Mouse (Mus musculus) stomach, embryonic 16.5 days (tissue): ENCODE data around the gene Rbm4. TPM values are rescaled to one million over a fixed set of nuclear protein-coding genes. Genes with fewer than 3 reads are reported as not detected.

Source experiments
- ATAC-seq: fragments of 200-750 bp; cut with Nextera tagmentation; 2 replicates; pipeline ENCODE4 v1.8.0; 2017; ENCODE audit warnings: moderate number of reproducible peaks, moderate TSS enrichment; ENCODE audit not compliant: insufficient read depth, low FRiP score
- H3K27ac ChIP-seq: fragments of 300-500 bp; sonication (generic); 2 replicates; pipeline ENCODE4 v1.5.1; 2014; ENCODE audit warnings: low read length
- H3K27me3 ChIP-seq: fragments of 300-500 bp; sonication (generic); 2 replicates; pipeline ENCODE4 v1.6.1; 2014; ENCODE audit warnings: low read length, control low read depth, mixed read lengths; ENCODE audit not compliant: control insufficient read depth, insufficient read depth
- H3K36me3 ChIP-seq: fragments of 300-500 bp; sonication (generic); 2 replicates; pipeline ENCODE4 v1.6.1; 2014; ENCODE audit warnings: low read length; ENCODE audit not compliant: control insufficient read depth, insufficient read depth
- H3K4me1 ChIP-seq: fragments of 300-500 bp; sonication (generic); 2 replicates; pipeline ENCODE4 v1.6.1; 2014; ENCODE audit warnings: low read length, control low read depth, mixed read lengths; ENCODE audit not compliant: control insufficient read depth, insufficient read depth
- H3K4me2 ChIP-seq: fragments of 300-500 bp; sonication (generic); 2 replicates; pipeline ENCODE4 v1.6.1; 2014; ENCODE audit warnings: low read depth, low read length, mixed read lengths
- H3K4me3 ChIP-seq: fragments of 300-500 bp; sonication (generic); replicated peaks from 2 replicates; pipeline ENCODE4 v1.5.1; 2014; ENCODE audit warnings: mild to moderate bottlenecking, low read length
- H3K9ac ChIP-seq: fragments of 300-500 bp; sonication (generic); 2 replicates; pipeline ENCODE4 v1.6.1; 2014; ENCODE audit warnings: low read length
- H3K9me3 ChIP-seq: fragments of 300-500 bp; sonication (generic); replicated peaks from 2 replicates; pipeline ENCODE4 v1.6.1; 2016; ENCODE audit warnings: low read length, control low read depth; ENCODE audit not compliant: control insufficient read depth
- WGBS: fragments of 180-500 bp; shearing (Covaris S2); extraction: QIAGEN DNeasy Blood & Tissue Kit; methylation state at CpG from one replicate; pipeline ENCODE4 v1.1.7; 2014; 5-methylcytosine and 5-hydroxymethylcytosine counted together
- polyA plus RNA-seq: library from polyadenylated mRNA; unstranded; fragments of >200 nt; fragmentation: Nextera tagmentation; extraction: Ambion mirVana; gene quantifications from 2 replicates; pipeline ENCODE4 v1.2.1, GENCODE M21; 2015

The Rbm4 gene
- polyA plus RNA-seq, 1 experiment from 2014 or later, result 47.4 TPM

DNA sequence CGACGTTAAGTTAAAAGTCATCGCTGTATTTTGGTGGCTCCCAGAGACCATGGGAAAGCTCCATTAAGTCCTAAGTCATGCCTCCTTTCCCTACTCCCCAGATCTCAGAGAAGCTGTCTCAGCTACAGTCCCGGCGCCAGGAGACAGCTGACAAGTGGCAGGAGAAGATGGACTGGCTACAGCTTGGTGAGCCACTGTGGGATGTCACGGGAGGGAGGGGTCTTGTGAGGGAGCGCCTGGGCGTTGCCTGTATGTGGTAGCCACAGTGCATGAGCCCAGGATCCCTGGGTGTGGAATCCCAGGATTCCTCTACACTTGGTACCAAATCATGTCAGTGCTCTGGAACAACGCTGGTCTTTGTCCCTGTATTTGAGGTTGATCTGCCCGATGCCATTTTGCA, 45.2 kb downstream of the Rbm4 start:
- no peak for ATAC-seq
- H3K9me3 ChIP-seq, result no peaks in the 10 kb centered on the region
- H3K27me3 ChIP-seq, result no peaks in the 10 kb centered on the region
- no peak overlapping the region for H3K27ac ChIP-seq
- H3K9ac ChIP-seq, result no peak overlapping the region
- no peaks in the 10 kb centered on the region for H3K4me1 ChIP-seq
- 82% methylated on average over 10 of the region's 10 CpGs for WGBS
- no peaks in the 10 kb centered on the region for H3K36me3 ChIP-seq
- H3K4me3 ChIP-seq, result no peak overlapping the region
- no peak overlapping the region for H3K4me2 ChIP-seq

- no peaks in the 10 kb centered on the region for H3K36me3 ChIP-seq
- no peaks in the 10 kb centered on the region for H3K9me3 ChIP-seq
- H3K4me2 ChIP-seq, result no peak overlapping the region
- H3K4me3 ChIP-seq, result no peak overlapping the region
- WGBS, result 87% methylated on average over 9 of the region's 9 CpGs
- no peaks in the 10 kb centered on the region for H3K4me1 ChIP-seq
- no peak overlapping the region for H3K9ac ChIP-seq
- ATAC-seq, result no peak
- H3K27me3 ChIP-seq, result no peaks in the 10 kb centered on the region
- H3K27ac ChIP-seq, result no peak overlapping the region
Measured at GRCm38 (mm10) chr19:4747631-4748312, 45.9 kb downstream of the Rbm4 start.

GRCm38 (mm10) chr19:4746611-4747010, 47.1 kb downstream of the Rbm4 start:
- Histone ChIP-seq H3K36me3 (no peaks in the 10 kb centered on the region), H3K9ac (no peak overlapping the region), H3K9me3 (no peaks in the 10 kb centered on the region), H3K4me1 (no peaks in the 10 kb centered on the region), H3K27ac (no peak overlapping the region), H3K4me3 (no peak overlapping the region), H3K27me3 (no peaks in the 10 kb centered on the region), H3K4me2 (no peak overlapping the region)
- WGBS, result 77% methylated on average over 14 of the region's 14 CpGs
- no peak for ATAC-seq

GRCm38 (mm10) chr19:4745681-4746080, 48.0 kb downstream of the Rbm4 start:
- no peak for ATAC-seq
- no peaks in the 10 kb centered on the region for H3K27me3 ChIP-seq
- H3K4me1 ChIP-seq, result no peaks in the 10 kb centered on the region
- WGBS, result 92% methylated on average over 10 of the region's 10 CpGs
- H3K4me2 ChIP-seq, result no peak overlapping the region
- no peak overlapping the region for H3K4me3 ChIP-seq
- H3K27ac ChIP-seq, result no peak overlapping the region
- no peaks in the 10 kb centered on the region for H3K36me3 ChIP-seq
- H3K9ac ChIP-seq, result no peak overlapping the region
- no peaks in the 10 kb centered on the region for H3K9me3 ChIP-seq

DNA sequence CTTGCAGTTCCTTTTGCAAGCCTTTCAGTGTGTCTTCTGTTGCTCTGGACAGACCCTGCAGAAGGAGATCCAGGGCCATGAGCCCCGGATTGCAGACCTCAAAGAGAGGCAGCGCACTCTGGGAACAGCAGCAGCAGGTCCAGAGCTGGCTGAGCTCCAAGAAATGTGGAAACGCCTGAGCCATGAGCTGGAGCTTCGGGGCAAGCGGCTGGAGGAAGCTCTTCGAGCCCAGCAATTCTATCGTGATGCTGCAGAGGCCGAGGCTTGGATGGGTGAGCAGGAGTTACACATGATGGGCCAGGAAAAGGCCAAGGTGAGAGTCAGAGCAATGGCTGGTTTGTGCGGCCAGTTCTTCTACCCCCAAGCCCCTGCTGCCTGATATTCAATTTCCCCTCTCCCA, 48.6 kb downstream of the Rbm4 start:
- ATAC-seq, result no peak
- Histone ChIP-seq H3K27ac (no peak overlapping the region), H3K9ac (no peak overlapping the region), H3K4me2 (no peak overlapping the region), H3K4me3 (no peak overlapping the region), H3K36me3 (no peaks in the 10 kb centered on the region), H3K9me3 (no peaks in the 10 kb centered on the region), H3K27me3 (no peaks in the 10 kb centered on the region), H3K4me1 (no peaks in the 10 kb centered on the region)
- WGBS, result 42% methylated on average over 9 of the region's 9 CpGs

GRCm38 (mm10) chr19:4744026-4744425, 49.7 kb downstream of the Rbm4 start:
- 82% methylated on average over 14 of the region's 14 CpGs for WGBS
- Histone ChIP-seq H3K27ac (no peak overlapping the region), H3K4me2 (no peak overlapping the region), H3K27me3 (no peaks in the 10 kb centered on the region), H3K4me1 (no peaks in the 10 kb centered on the region), H3K9me3 (no peaks in the 10 kb centered on the region), H3K4me3 (no peak overlapping the region), H3K36me3 (no peaks in the 10 kb centered on the region), H3K9ac (no peak overlapping the region)
- no peak for ATAC-seq

DNA sequence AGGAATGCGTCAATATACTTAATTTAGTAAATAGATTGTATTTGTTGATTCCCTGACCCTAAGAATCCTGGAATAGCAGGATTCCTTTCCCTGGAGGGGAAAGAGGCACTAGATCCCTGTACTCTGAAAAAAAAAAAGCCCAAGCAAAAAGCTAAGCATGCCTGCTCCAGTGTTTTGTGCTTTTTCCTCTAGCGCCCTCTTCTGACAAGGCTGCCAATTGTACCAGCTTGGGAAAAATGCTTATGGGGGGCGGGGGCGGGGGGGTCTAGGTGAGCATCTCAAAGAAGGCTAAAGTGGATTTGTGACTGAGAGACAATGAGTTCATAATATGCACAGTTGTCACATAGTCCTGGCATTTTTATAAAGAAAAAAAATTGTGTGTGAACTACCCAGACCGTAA, 50.2 kb downstream of the Rbm4 start:
- Histone ChIP-seq H3K9ac (no peak overlapping the region), H3K4me1 (no peaks in the 10 kb centered on the region), H3K36me3 (no peaks in the 10 kb centered on the region), H3K9me3 (no peaks in the 10 kb centered on the region), H3K27ac (no peak overlapping the region), H3K27me3 (no peaks in the 10 kb centered on the region), H3K4me3 (no peak overlapping the region), H3K4me2 (no peak overlapping the region)
- no peak for ATAC-seq
- WGBS, result 41% methylated on average over 5 of the region's 5 CpGs

DNA sequence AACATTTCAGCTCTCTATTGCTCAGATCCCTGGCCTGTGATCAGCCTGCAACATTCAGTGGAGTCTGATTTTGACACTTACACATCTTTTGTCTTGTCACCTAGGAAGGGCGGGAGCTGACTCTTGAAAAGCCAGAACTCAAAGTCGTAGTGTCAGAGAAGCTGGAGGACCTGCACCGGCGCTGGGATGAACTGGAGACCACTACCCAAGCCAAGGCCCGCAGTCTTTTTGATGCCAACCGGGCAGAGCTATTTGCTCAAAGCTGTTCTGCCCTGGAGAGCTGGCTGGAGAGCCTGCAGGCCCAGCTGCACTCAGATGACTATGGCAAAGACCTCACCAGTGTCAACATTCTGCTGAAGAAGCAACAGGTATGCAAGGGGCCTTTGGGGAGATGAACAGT, 51.5 kb downstream of the Rbm4 start:
- WGBS, result 92% methylated on average over 6 of the region's 6 CpGs
- Histone ChIP-seq H3K36me3 (no peaks in the 10 kb centered on the region), H3K4me3 (no peak overlapping the region), H3K9me3 (no peaks in the 10 kb centered on the region), H3K27ac (no peak overlapping the region), H3K4me2 (no peak overlapping the region), H3K27me3 (no peaks in the 10 kb centered on the region), H3K4me1 (no peaks in the 10 kb centered on the region), H3K9ac (no peak overlapping the region)
- ATAC-seq, result no peak

- no peak for ATAC-seq
- WGBS, result 68% methylated on average over 10 of the region's 10 CpGs
Measured at GRCm38 (mm10) chr19:4741482-4741881, 52.2 kb downstream of the Rbm4 start.

More at GRCm38 (mm10) chr19:4741482-4741881, 52.2 kb downstream of the Rbm4 start:
- Histone ChIP-seq H3K4me3 (no peak overlapping the region), H3K27ac (no peak overlapping the region), H3K4me1 (no peaks in the 10 kb centered on the region), H3K27me3 (no peaks in the 10 kb centered on the region), H3K9ac (no peak overlapping the region), H3K9me3 (no peaks in the 10 kb centered on the region), H3K36me3 (no peaks in the 10 kb centered on the region), H3K4me2 (no peak overlapping the region)
